Mouse (Mus musculus) kidney, adult 8-10 months (tissue): ENCODE results near the gene Dgkh.

Experiments used
- DNase-seq, 2 experiments: peaks; one replicate each; pipeline ENCODE4 v3.0.0; 2022

The Dgkh gene

GRCm38 (mm10) chr14:78534651-78535050, 197.9 kb downstream of the Dgkh start:
- no peak for DNase-seq

GRCm38 (mm10) chr14:78533701-78534100, 198.9 kb downstream of the Dgkh start:
- DNase-seq = no peak

- no peak for DNase-seq
These were observed 200.2 kb downstream of the Dgkh start for GRCm38 (mm10) chr14:78532345-78532744.

GRCm38 (mm10) chr14:78530256-78530655, 202.3 kb downstream of the Dgkh start:
- DNase-seq = no peak

- DNase-seq = no peak
These were observed 203.8 kb downstream of the Dgkh start for GRCm38 (mm10) chr14:78528461-78529425.

- DNase-seq = no peak
These were observed 205.7 kb downstream of the Dgkh start for GRCm38 (mm10) chr14:78526907-78527306.

- no peak for DNase-seq
These were observed 206.1 kb downstream of the Dgkh start for GRCm38 (mm10) chr14:78526475-78526874.

- no peak for DNase-seq
These were observed 206.7 kb downstream of the Dgkh start for GRCm38 (mm10) chr14:78525611-78526457.

GRCm38 (mm10) chr14:78525059-78525458, 207.5 kb downstream of the Dgkh start:
- DNase-seq = no peak

GRCm38 (mm10) chr14:78510713-78511112, 221.9 kb downstream of the Dgkh start:
- DNase-seq = no peak

- no peak for DNase-seq
These were observed 222.8 kb downstream of the Dgkh start for GRCm38 (mm10) chr14:78509791-78510190.
